Mouse (Mus musculus): ENCODE data around the gene Irf6.

- no peak for TF ChIP-seq POLR2A (IDR thresholded peaks at IDR 0.05; ENCODE audit: low read depth, low read length)
- no peak for TF ChIP-seq CTCF (IDR thresholded peaks at IDR 0.05; ENCODE audit: borderline replicate concordance, insufficient read depth, low read length)
These were observed 41.7 kb downstream of the Irf6 start for GRCm38 (mm10) chr1:193194416-193195140.

All from embryonic fibroblast, embryonic 13.5 days (primary cell).